In the genomic region with DNA sequence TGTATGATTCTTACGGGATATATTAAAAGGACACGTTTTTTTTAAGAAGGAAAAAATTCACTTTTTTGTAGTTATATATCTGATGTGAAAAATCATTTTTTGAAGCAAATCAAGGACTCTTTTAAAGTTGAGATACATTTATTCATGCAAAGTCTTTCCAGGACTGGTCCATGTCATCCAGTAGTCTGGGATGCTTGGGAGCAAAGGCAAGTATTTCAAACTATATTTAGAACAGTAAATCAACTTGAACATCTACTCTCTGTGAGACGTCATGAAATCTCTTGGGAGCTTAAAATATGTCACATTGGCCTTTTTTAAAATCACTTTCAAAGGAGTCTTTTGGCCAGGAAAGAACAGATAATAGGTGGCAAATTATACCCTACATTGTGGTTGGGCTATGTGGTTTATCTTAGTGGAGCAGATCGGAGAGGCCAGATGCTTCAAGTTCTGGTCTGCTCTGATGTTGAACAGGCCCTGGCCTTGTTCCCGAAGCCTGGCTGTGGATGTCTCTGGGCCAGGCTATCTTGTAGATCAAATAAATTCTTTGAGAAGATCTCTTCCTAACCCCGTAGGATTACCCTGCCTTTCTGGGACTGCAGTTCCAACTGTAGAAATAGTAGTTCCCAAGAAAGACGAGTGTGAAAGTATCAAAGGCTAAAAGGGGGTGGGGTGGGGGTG, we compare ENCODE assay signal across 23 mouse cellular contexts.
DNase-seq lines count a peak whose midpoint lies in the region; ATAC-seq lines count a peak whose summit lies in the region.
"Had no signal": no experiment of that assay in that cellular context is flagged by ENCODE, and none has a peak within 500 bp of the region (broad histone marks: within the 10 kb centered on the region; RNA-seq: fewer than 3 reads in every experiment).

No protein-coding gene starts in this region.

- H3K27ac ChIP-seq in hindbrain, embryonic 13.5 days, result no peak overlapping the region
- H3K27ac ChIP-seq: forebrain, embryonic 10.5 days had no signal

- no peaks in the 10 kb centered on the region for H3K36me3 ChIP-seq in hindbrain, embryonic 13.5 days
- H3K36me3 ChIP-seq: forebrain, embryonic 10.5 days; G1E had no signal

- H3K4me2 ChIP-seq in hindbrain, embryonic 13.5 days, result no peak overlapping the region
- H3K4me2 ChIP-seq: liver, embryonic 11.5 days had no signal

- H3K4me3 ChIP-seq in hindbrain, embryonic 13.5 days, result no peak overlapping the region
- H3K4me3 ChIP-seq: forebrain, embryonic 10.5 days; megakaryocyte, embryonic 14.5 days had no signal

- H3K9ac ChIP-seq in hindbrain, embryonic 13.5 days, result no peak overlapping the region

- peak; percentile 6 for DNase-seq in adrenal gland, adult 2 months
- DNase-seq in adrenal gland, postnatal 36 days, result no peak
- DNase-seq in kidney, postnatal 10 days, result peak; percentile 20
- DNase-seq in kidney, postnatal 25 days, result no peak
- DNase-seq in MN1 (ENCODE audit: low spot score), result peak; percentile 78
- DNase-seq in kidney, postnatal 4 days, result peak; percentile 38 to 43
- no peak for DNase-seq in left cerebral cortex, adult 8-10 months (ENCODE audit: low spot score in 2 of 2)
- DNase-seq: adrenal gland, adult 8-10 months; cerebellum, adult 18-20 months; cerebellum, postnatal 36 days; gastrocnemius, postnatal 10 days; heart, adult 18-20 months; heart, postnatal 4 days; layer of hippocampus, adult 9-11 months; right cerebral cortex, postnatal 14 days; thymus, postnatal 4 days had no signal

- ATAC-seq in hindbrain, embryonic 13.5 days (ENCODE audit: low FRiP score), result no peak
- ATAC-seq: CD4-positive, CD25-positive, alpha-beta regulatory T cell, adult 4 months; midbrain, embryonic 16.5 days had no signal

- 0 out of 2 replicates have a peak, but pooled peaks cover 2% of the 10 kb centered on the region for H3K4me1 ChIP-seq in hindbrain, embryonic 13.5 days (replicated peaks)
- H3K4me1 ChIP-seq: megakaryocyte, embryonic 14.5 days had no signal

- WGBS in hindbrain, embryonic 13.5 days, result 86% methylated on average over 7 of the region's 7 CpGs

- H3K9me3 ChIP-seq in hindbrain, embryonic 13.5 days, result no peaks in the 10 kb centered on the region
- H3K9me3 ChIP-seq: forebrain, embryonic 10.5 days; G1E; megakaryocyte, embryonic 14.5 days had no signal

- no peaks in the 10 kb centered on the region for H3K27me3 ChIP-seq in hindbrain, embryonic 13.5 days
- H3K27me3 ChIP-seq: megakaryocyte, embryonic 14.5 days had no signal

Comparison
In these comparisons a context has a peak if more than half of its experiments do, and no peak if none do; other contexts are left out.
1. DNase-seq: peak in adrenal gland, adult 2 months (single experiment), kidney, postnatal 10 days (single experiment), MN1 (single experiment) and kidney, postnatal 4 days (2 of 2); none in adrenal gland, postnatal 36 days (0 of 2), kidney, postnatal 25 days (0 of 2) and left cerebral cortex, adult 8-10 months (0 of 2).